Mouse (Mus musculus): ENCODE data around the gene Frem1. TPM values are rescaled to one million over a fixed set of nuclear protein-coding genes. Genes with fewer than 3 reads are reported as not detected.

Gene Frem1
- total and polyA plus RNA-seq, 3 experiments, result 0.01 to 0.27 TPM; not detected in 1

DNA sequence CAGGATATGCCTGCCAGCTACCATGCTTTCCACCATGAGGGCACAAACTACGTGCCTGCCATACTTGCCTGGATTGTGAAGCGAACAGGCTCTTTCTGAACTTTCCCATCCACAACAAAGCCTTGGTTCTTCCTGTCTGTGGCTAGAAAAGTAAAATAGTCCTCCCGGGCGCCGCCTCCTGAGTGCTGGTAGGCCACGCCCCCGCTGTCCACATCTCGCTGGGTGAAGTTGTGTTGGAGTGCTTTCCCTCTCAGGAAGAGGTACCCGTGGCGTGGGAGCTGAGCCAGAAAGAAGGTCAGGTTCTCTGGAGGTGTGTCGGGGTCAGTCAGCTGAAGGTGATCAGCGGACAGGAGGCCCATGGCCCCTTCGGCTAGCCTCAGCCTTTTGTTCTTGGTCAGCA, 111.9 kb downstream of the Frem1 start:
- TF ChIP-seq POLR2AphosphoS5 (IDR thresholded peaks at IDR 0.05; ENCODE audit: insufficient replicate concordance, low read depth, low read length) (no peak), CTCF (IDR thresholded peaks at IDR 0.05; ENCODE audit: low read depth, low read length) (no peak), GATA2 (IDR thresholded peaks at IDR 0.05; ENCODE audit: borderline replicate concordance, low read depth, low read length) (no peak), GATA1 (IDR thresholded peaks at IDR 0.05; ENCODE audit: borderline replicate concordance, low read length) (no peak), TAL1 (conservative IDR thresholded peaks at IDR 0.05; ENCODE audit: low read depth, low read length) (no peak)
- no peaks in the 10 kb centered on the region for H3K4me1 ChIP-seq (ENCODE audit: insufficient read depth, low read depth, low read length)
- DNase-seq (ENCODE audit: low spot score), result no peak
- no peaks in the 10 kb centered on the region for H3K36me3 ChIP-seq (replicated peaks)
- no peaks in the 10 kb centered on the region for H3K27me3 ChIP-seq (ENCODE audit: insufficient read depth, low read length)
- H3K9me3 ChIP-seq (replicated peaks), result peaks cover 29% of the 10 kb centered on the region
- no peak; the same call in 1 of the 2 replicates for ATAC-seq (ENCODE audit: extremely low read depth, insufficient number of reproducible peaks, low FRiP score, poor library complexity, severe bottlenecking)
- H3K4me3 ChIP-seq (ENCODE audit: low read depth, low read length), result no peak overlapping the region

DNA sequence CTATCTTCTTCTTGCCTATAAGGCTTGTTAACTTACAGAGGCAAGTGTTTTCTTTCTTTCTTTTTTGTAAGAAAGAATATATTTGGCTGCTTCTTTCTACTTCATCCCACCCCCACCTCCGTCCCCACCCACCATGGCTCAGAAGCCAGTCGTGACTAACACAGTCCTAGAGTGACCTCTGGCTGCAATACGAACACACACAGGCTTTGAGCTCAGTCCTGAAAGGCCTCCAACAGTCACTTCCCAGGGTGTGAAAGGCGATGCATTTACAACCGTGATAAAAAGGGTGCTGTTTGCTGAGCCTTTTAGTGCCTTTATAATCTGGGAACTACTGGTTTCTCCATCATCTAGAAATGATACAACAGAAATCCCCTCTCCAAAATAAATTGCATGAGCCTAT, 117.8 kb downstream of the Frem1 start:
- Histone ChIP-seq H3K36me3 (replicated peaks) (no peaks in the 10 kb centered on the region), H3K9me3 (replicated peaks) (peaks cover 16% of the 10 kb centered on the region), H3K4me1 (ENCODE audit: insufficient read depth, low read depth, low read length) (no peaks in the 10 kb centered on the region), H3K27me3 (ENCODE audit: insufficient read depth, low read length) (no peaks in the 10 kb centered on the region), H3K4me3 (ENCODE audit: low read depth, low read length) (no peak overlapping the region)
- DNase-seq (ENCODE audit: low spot score) (no peak), ATAC-seq (ENCODE audit: extremely low read depth, insufficient number of reproducible peaks, low FRiP score, poor library complexity, severe bottlenecking) (no peak)
- TF ChIP-seq GATA1 (IDR thresholded peaks at IDR 0.05; ENCODE audit: borderline replicate concordance, low read length), result no peak
- TF ChIP-seq CTCF (IDR thresholded peaks at IDR 0.05; ENCODE audit: low read depth, low read length), result no peak
- TF ChIP-seq POLR2AphosphoS5 (IDR thresholded peaks at IDR 0.05; ENCODE audit: insufficient replicate concordance, low read depth, low read length), result no peak
- TF ChIP-seq GATA2 (IDR thresholded peaks at IDR 0.05; ENCODE audit: borderline replicate concordance, low read depth, low read length), result no peak
- no peak for TF ChIP-seq TAL1 (conservative IDR thresholded peaks at IDR 0.05; ENCODE audit: low read depth, low read length)

DNA sequence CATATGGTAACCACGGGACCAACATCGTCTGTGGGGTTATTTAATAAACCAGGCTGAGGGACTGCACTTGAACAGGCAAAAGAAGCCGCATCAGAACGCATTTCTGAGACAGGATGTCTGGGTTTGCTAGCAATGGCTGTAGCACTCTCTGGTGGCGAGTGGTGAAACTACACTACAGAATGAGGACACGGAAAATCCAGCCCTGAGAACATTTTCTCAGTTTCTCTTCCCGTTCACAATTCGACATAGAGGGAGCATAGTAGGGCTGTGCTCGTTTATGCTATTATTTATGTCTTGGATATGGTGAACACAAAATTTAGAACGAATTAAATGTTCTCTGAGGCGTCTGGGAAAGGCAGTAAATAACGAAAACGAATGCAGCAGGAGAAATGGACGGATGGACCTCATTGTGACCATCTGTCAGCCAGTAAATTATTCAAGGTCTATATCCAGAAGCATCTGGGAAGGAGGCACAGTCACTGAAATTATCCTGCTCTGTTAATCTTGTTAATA, 118.4 kb downstream of the Frem1 start:
- peaks cover 15% of the 10 kb centered on the region for H3K9me3 ChIP-seq (replicated peaks)
- H3K36me3 ChIP-seq (replicated peaks), result no peaks in the 10 kb centered on the region
- H3K4me3 ChIP-seq (ENCODE audit: low read depth, low read length), result no peak overlapping the region
- ATAC-seq (ENCODE audit: extremely low read depth, insufficient number of reproducible peaks, low FRiP score, poor library complexity, severe bottlenecking) (no peak), DNase-seq (ENCODE audit: low spot score) (no peak)
- no peaks in the 10 kb centered on the region for H3K27me3 ChIP-seq (ENCODE audit: insufficient read depth, low read length)
- no peaks in the 10 kb centered on the region for H3K4me1 ChIP-seq (ENCODE audit: insufficient read depth, low read depth, low read length)
- TF ChIP-seq TAL1 (conservative IDR thresholded peaks at IDR 0.05; ENCODE audit: low read depth, low read length), result no peak
- 0 out of 2 replicates have a peak, but pooled peaks have one; percentile 19 for TF ChIP-seq CTCF (IDR thresholded peaks at IDR 0.05; ENCODE audit: low read depth, low read length)

DNA sequence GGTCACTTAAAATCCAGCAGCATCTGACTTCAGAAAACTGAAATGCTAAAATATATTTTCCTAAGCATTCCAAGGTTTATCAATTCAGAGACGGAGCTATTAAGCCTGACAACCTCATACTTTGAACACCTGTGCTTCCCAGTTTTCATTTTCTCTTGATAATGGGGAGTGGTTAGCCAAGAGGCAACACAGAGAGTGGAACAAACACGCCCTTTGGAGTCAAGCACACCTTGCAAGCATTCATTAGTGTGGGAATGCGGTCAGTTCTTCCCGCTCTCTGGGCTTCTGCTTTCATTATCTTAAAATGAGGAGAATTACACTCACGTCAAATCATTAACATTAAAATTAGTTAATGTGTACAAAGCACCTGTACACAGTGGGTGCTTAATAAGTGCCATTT, 122.1 kb downstream of the Frem1 start:
- Histone ChIP-seq H3K36me3 (replicated peaks) (no peaks in the 10 kb centered on the region), H3K4me1 (ENCODE audit: insufficient read depth, low read depth, low read length) (no peaks in the 10 kb centered on the region), H3K4me3 (ENCODE audit: low read depth, low read length) (no peak overlapping the region), H3K9me3 (replicated peaks) (peaks cover 14% of the 10 kb centered on the region), H3K27me3 (ENCODE audit: insufficient read depth, low read length) (no peaks in the 10 kb centered on the region)
- ATAC-seq (ENCODE audit: extremely low read depth, insufficient number of reproducible peaks, low FRiP score, poor library complexity, severe bottlenecking) (no peak), DNase-seq (ENCODE audit: low spot score) (no peak)
- no peak for TF ChIP-seq POLR2AphosphoS5 (IDR thresholded peaks at IDR 0.05; ENCODE audit: insufficient replicate concordance, low read depth, low read length)
- TF ChIP-seq GATA1 (IDR thresholded peaks at IDR 0.05; ENCODE audit: borderline replicate concordance, low read length), result no peak
- TF ChIP-seq CTCF (IDR thresholded peaks at IDR 0.05; ENCODE audit: low read depth, low read length), result no peak
- no peak for TF ChIP-seq TAL1 (conservative IDR thresholded peaks at IDR 0.05; ENCODE audit: low read depth, low read length)
- TF ChIP-seq GATA2 (IDR thresholded peaks at IDR 0.05; ENCODE audit: borderline replicate concordance, low read depth, low read length), result no peak

- Histone ChIP-seq H3K9me3 (replicated peaks) (peaks cover 12% of the 10 kb centered on the region; the same call in 1 of the 2 replicates), H3K4me3 (ENCODE audit: low read depth, low read length) (no peak overlapping the region), H3K36me3 (replicated peaks) (no peaks in the 10 kb centered on the region), H3K27me3 (ENCODE audit: insufficient read depth, low read length) (no peaks in the 10 kb centered on the region), H3K4me1 (ENCODE audit: insufficient read depth, low read depth, low read length) (no peaks in the 10 kb centered on the region)
- ATAC-seq (ENCODE audit: extremely low read depth, insufficient number of reproducible peaks, low FRiP score, poor library complexity, severe bottlenecking) (no peak), DNase-seq (ENCODE audit: low spot score) (no peak)
- TF ChIP-seq CTCF (IDR thresholded peaks at IDR 0.05; ENCODE audit: low read depth, low read length) (no peak), TAL1 (conservative IDR thresholded peaks at IDR 0.05; ENCODE audit: low read depth, low read length) (no peak), GATA2 (IDR thresholded peaks at IDR 0.05; ENCODE audit: borderline replicate concordance, low read depth, low read length) (no peak), POLR2AphosphoS5 (IDR thresholded peaks at IDR 0.05; ENCODE audit: insufficient replicate concordance, low read depth, low read length) (no peak), GATA1 (IDR thresholded peaks at IDR 0.05; ENCODE audit: borderline replicate concordance, low read length) (no peak)
These were observed 130.2 kb downstream of the Frem1 start for GRCm38 (mm10) chr4:82921962-82922361.

- Histone ChIP-seq H3K9me3 (replicated peaks) (peaks cover 15% of the 10 kb centered on the region; the same call in 1 of the 2 replicates), H3K36me3 (replicated peaks) (no peaks in the 10 kb centered on the region), H3K4me1 (ENCODE audit: insufficient read depth, low read depth, low read length) (no peaks in the 10 kb centered on the region), H3K4me3 (ENCODE audit: low read depth, low read length) (no peak overlapping the region), H3K27me3 (ENCODE audit: insufficient read depth, low read length) (no peaks in the 10 kb centered on the region)
- DNase-seq (ENCODE audit: low spot score), result no peak
- ATAC-seq (ENCODE audit: extremely low read depth, insufficient number of reproducible peaks, low FRiP score, poor library complexity, severe bottlenecking), result no peak
- TF ChIP-seq CTCF (IDR thresholded peaks at IDR 0.05; ENCODE audit: low read depth, low read length) (no peak), TAL1 (conservative IDR thresholded peaks at IDR 0.05; ENCODE audit: low read depth, low read length) (no peak), POLR2AphosphoS5 (IDR thresholded peaks at IDR 0.05; ENCODE audit: insufficient replicate concordance, low read depth, low read length) (no peak), GATA2 (IDR thresholded peaks at IDR 0.05; ENCODE audit: borderline replicate concordance, low read depth, low read length) (no peak), GATA1 (IDR thresholded peaks at IDR 0.05; ENCODE audit: borderline replicate concordance, low read length) (no peak)
These were observed 133.5 kb downstream of the Frem1 start for GRCm38 (mm10) chr4:82918625-82919024.
